In the genomic region with DNA sequence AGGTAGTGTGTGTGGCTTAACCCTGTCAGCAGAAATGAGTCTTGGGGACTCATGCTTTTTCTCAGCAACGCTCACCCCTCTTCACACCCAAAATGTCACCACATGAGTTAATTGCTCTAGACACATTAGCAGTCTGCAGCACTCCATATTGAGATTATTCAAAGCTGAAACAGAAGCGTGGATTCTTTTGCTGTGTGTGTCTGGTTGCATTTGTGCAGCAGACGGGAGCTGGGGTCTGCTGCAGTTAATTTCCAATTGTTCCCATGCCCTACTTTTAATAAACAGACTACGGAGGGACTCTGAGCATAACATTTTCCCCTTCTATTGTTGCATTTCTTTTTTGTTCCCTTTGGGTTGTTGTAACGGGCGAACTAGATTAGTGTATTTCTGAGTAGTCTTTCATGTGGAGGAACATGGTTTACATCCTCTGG, we compare ENCODE assay signal across 18 mouse cellular contexts. TPM values are rescaled to one million over a fixed set of nuclear protein-coding genes. Genes with fewer than 3 reads are reported as not detected.
DNase-seq lines count a peak whose midpoint lies in the region; ATAC-seq lines count a peak whose summit lies in the region.
"Had no signal": no experiment of that assay in that cellular context is flagged by ENCODE, and none has a peak within 500 bp of the region (broad histone marks: within the 10 kb centered on the region; RNA-seq: fewer than 3 reads in every experiment).

No protein-coding gene starts in this region.

- WGBS in kidney, embryonic 15.5 days, result 75% methylated on average over 6 of the region's 6 CpGs
- 51% methylated on average over 6 of the region's 6 CpGs for WGBS in neural tube, embryonic 13.5 days
- 47% methylated on average over 6 of the region's 6 CpGs for WGBS in hindbrain, embryonic 15.5 days

- DNase-seq in kidney, adult 8-10 months, result no peak
- no peak for DNase-seq in neural tube, embryonic 10.5 days (ENCODE audit: extremely low spot score, low spot score)
- DNase-seq in right cerebral cortex, postnatal 25 days, result no peak
- no peak for DNase-seq in left cerebral cortex, adult 18-20 months (ENCODE audit: low spot score in 2 of 2)
- DNase-seq in adrenal gland, adult 18-20 months (ENCODE audit: low spot score in 2 of 2), result no peak
- DNase-seq: cerebellum, adult 9-11 months; gastrocnemius, postnatal 10 days; kidney, adult 9 months; right cerebral cortex, postnatal 4 days; thymus, postnatal 14 days had no signal

- no peaks in the 10 kb centered on the region for H3K27me3 ChIP-seq in kidney, embryonic 15.5 days
- no peaks in the 10 kb centered on the region for H3K27me3 ChIP-seq in neural tube, embryonic 13.5 days
- H3K27me3 ChIP-seq in hindbrain, embryonic 15.5 days, result no peaks in the 10 kb centered on the region
- H3K27me3 ChIP-seq: limb, embryonic 13.5 days; liver, embryonic 15.5 days; Patski had no signal

- no peak overlapping the region for H3K4me3 ChIP-seq in kidney, embryonic 15.5 days (replicated peaks)
- no peak overlapping the region for H3K4me3 ChIP-seq in neural tube, embryonic 13.5 days
- no peak overlapping the region for H3K4me3 ChIP-seq in hindbrain, embryonic 15.5 days
- H3K4me3 ChIP-seq: limb, embryonic 13.5 days; liver, embryonic 15.5 days had no signal

- no peaks in the 10 kb centered on the region for H3K36me3 ChIP-seq in kidney, embryonic 15.5 days
- H3K36me3 ChIP-seq in neural tube, embryonic 13.5 days, result no peaks in the 10 kb centered on the region
- H3K36me3 ChIP-seq in hindbrain, embryonic 15.5 days, result no peaks in the 10 kb centered on the region
- H3K36me3 ChIP-seq: limb, embryonic 13.5 days; liver, embryonic 15.5 days had no signal

- no peaks in the 10 kb centered on the region for H3K9me3 ChIP-seq in kidney, embryonic 15.5 days (replicated peaks)
- H3K9me3 ChIP-seq in neural tube, embryonic 13.5 days, result no peaks in the 10 kb centered on the region
- no peaks in the 10 kb centered on the region for H3K9me3 ChIP-seq in hindbrain, embryonic 15.5 days
- H3K9me3 ChIP-seq: limb, embryonic 13.5 days; liver, embryonic 15.5 days had no signal

- no peak overlapping the region for H3K4me2 ChIP-seq in kidney, embryonic 15.5 days
- H3K4me2 ChIP-seq in neural tube, embryonic 13.5 days, result no peak overlapping the region
- H3K4me2 ChIP-seq in hindbrain, embryonic 15.5 days, result no peak overlapping the region
- H3K4me2 ChIP-seq: limb, embryonic 13.5 days; liver, embryonic 15.5 days had no signal

- peaks cover 24% of the 10 kb centered on the region for H3K4me1 ChIP-seq in kidney, embryonic 15.5 days
- H3K4me1 ChIP-seq in neural tube, embryonic 13.5 days (replicated peaks), result peaks cover 56% of the 10 kb centered on the region
- peaks cover 47% of the 10 kb centered on the region for H3K4me1 ChIP-seq in hindbrain, embryonic 15.5 days (replicated peaks)
- H3K4me1 ChIP-seq: liver, embryonic 15.5 days had no signal

- H3K9ac ChIP-seq in kidney, embryonic 15.5 days, result no peak overlapping the region
- peak overlapping the region; percentile 5; the same call in 1 of the 2 replicates for H3K9ac ChIP-seq in neural tube, embryonic 13.5 days
- H3K9ac ChIP-seq in hindbrain, embryonic 15.5 days, result no peak overlapping the region
- H3K9ac ChIP-seq: limb, embryonic 13.5 days; liver, embryonic 15.5 days had no signal

- ATAC-seq in kidney, embryonic 15.5 days (replicated peaks; ENCODE audit: low FRiP score), result no peak
- ATAC-seq in neural tube, embryonic 13.5 days (ENCODE audit: low read depth), result no peak
- peak; percentile 15; the same call in 1 of the 2 replicates for ATAC-seq in hindbrain, embryonic 15.5 days (ENCODE audit: low FRiP score, low read depth)
- ATAC-seq: activated CD4-positive, CD25-positive, alpha-beta regulatory T cell, adult 4 months; lung, postnatal 0 days; Patski had no signal

- peak overlapping the region; percentile 51 for H3K27ac ChIP-seq in kidney, embryonic 15.5 days
- H3K27ac ChIP-seq in neural tube, embryonic 13.5 days (replicated peaks), result peak overlapping the region; percentile 57
- H3K27ac ChIP-seq in hindbrain, embryonic 15.5 days (replicated peaks), result peak overlapping the region; percentile 22; the same call in 1 of the 2 replicates
- H3K27ac ChIP-seq: limb, embryonic 13.5 days; liver, embryonic 15.5 days had no signal

RNA-seq across cellular contexts. Expression of gene Ppm1h, which starts 32.8 kb away (rescaled TPM):
- 20.2 and 22.1 TPM in 2 replicates for polyA plus RNA-seq in kidney, embryonic 15.5 days (2015; fragmentation: Nextera tagmentation; extraction: Ambion mirVana)
- 29.7 and 33.4 TPM in 2 replicates for polyA plus RNA-seq in neural tube, embryonic 13.5 days (2015; fragmentation: Nextera tagmentation; extraction: Ambion mirVana)
- 29.4 and 31.2 TPM in 2 replicates for polyA plus RNA-seq in hindbrain, embryonic 15.5 days (2015; fragmentation: Nextera tagmentation; extraction: Ambion mirVana)
- total RNA-seq in left cerebral cortex, adult 18-20 months (2021), result 10 to 100 TPM; 87.4 to 88.5 TPM
- total RNA-seq in adrenal gland, adult 18-20 months (2021), result 10 to 100 TPM; 12.9 to 22.6 TPM
